Mouse (Mus musculus) olfactory bulb, adult 2 months (tissue): Measurements from ENCODE around the gene Brca1.

ENCODE experiments used
- CTCF ChIP-seq: fragments of 200-500 bp; IDR thresholded peaks from 2 replicates; pipeline ENCODE4 v1.5.1; 2012; ENCODE audit warnings: low read depth, mild to moderate bottlenecking, low read length, moderate library complexity; ENCODE audit not compliant: insufficient read depth
- POLR2A ChIP-seq: fragments of 200-500 bp; IDR thresholded peaks from 2 replicates; pipeline ENCODE4 v1.6.1; 2012; ENCODE audit warnings: mild to moderate bottlenecking, low read depth, low read length, moderate library complexity; ENCODE audit not compliant: insufficient read depth

DNA sequence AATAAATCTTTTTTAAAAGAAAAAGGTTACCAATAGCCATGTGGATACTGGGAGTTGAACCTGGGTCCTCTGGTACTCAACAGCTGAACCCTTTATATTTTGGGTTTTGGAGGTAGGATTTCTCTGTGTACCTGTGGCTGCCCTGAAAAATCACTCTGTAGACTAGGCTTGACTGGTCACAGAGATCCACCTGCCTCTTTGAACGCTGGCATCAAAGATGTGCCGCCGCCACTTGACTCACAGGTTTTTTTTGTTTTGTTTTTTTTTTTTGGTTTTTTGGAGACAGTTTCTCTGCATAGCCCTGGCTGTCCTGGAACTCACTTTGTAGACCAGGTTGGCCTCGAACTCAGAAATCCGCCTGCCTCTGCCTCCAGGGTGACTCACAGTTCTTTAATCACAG lies 104.0 kb downstream of the Brca1 start:
- no peak for TF ChIP-seq CTCF
- TF ChIP-seq POLR2A, result no peak
